Mouse (Mus musculus) forebrain, postnatal 0 days (tissue): ENCODE data around the gene Lrch1. TPM values are rescaled to one million over a fixed set of nuclear protein-coding genes. Genes with fewer than 3 reads are reported as not detected.

Source experiments
- ATAC-seq: fragments of 200-750 bp; cut with Nextera tagmentation; 2 replicates; pipeline ENCODE4 v1.8.0; 2017; ENCODE audit warnings: mild to moderate bottlenecking, moderate library complexity
- DNase-seq: peaks from one replicate; pipeline ENCODE4 v3.0.0-alpha.2; 2015
- H3K27ac ChIP-seq: fragments of 300-500 bp; sonication (generic); 2 replicates; pipeline ENCODE4 v1.5.1; 2014; ENCODE audit warnings: low read depth, mild to moderate bottlenecking, antibody characterized with exemption, low read length, moderate library complexity, mixed read lengths
- H3K27me3 ChIP-seq: fragments of 300-500 bp; sonication (generic); 2 replicates; pipeline ENCODE4 v1.6.1; 2014; ENCODE audit warnings: mild to moderate bottlenecking, low read length, mixed read lengths; ENCODE audit not compliant: insufficient read depth
- H3K36me3 ChIP-seq: fragments of 300-500 bp; sonication (generic); 2 replicates; pipeline ENCODE4 v1.6.1; 2014; ENCODE audit warnings: mild to moderate bottlenecking, moderate library complexity; ENCODE audit not compliant: insufficient read depth
- H3K4me1 ChIP-seq: fragments of 300-500 bp; sonication (generic); 2 replicates; pipeline ENCODE4 v1.6.1; 2014; ENCODE audit warnings: antibody characterized with exemption; ENCODE audit not compliant: insufficient read depth
- H3K4me2 ChIP-seq: fragments of 300-500 bp; sonication (generic); 2 replicates; pipeline ENCODE4 v1.6.1; 2014; ENCODE audit warnings: low read depth, mild to moderate bottlenecking, moderate library complexity
- H3K4me3 ChIP-seq: fragments of 300-500 bp; sonication (generic); 2 replicates; pipeline ENCODE4 v1.5.1; 2014; ENCODE audit warnings: low read depth, low read length, mixed read lengths
- H3K9ac ChIP-seq: fragments of 300-500 bp; sonication (generic); 2 replicates; pipeline ENCODE4 v1.6.1; 2014; ENCODE audit warnings: mild to moderate bottlenecking
- H3K9me3 ChIP-seq: fragments of 300-500 bp; sonication (generic); 2 replicates; pipeline ENCODE4 v1.6.1; 2016; ENCODE audit warnings: low read length
- CTCF ChIP-seq: sonication (generic); IDR thresholded peaks from 2 replicates; pipeline ENCODE4 v1.5.1; 2016; ENCODE audit warnings: antibody characterized with exemption, control low read depth, low read depth
- WGBS: fragments of 180-500 bp; shearing (Covaris S2); extraction: QIAGEN DNeasy Blood & Tissue Kit; methylation state at CpG from one replicate; pipeline ENCODE4 v1.1.7; 2014; 5-methylcytosine and 5-hydroxymethylcytosine counted together
- polyA plus RNA-seq: library from polyadenylated mRNA; unstranded; fragments of >200 nt; fragmentation: Nextera tagmentation; extraction: Ambion mirVana; gene quantifications from 2 replicates; pipeline ENCODE4 v1.2.1, GENCODE M21; 2015
- total RNA-seq: library from RNA; depleted of rRNA; stranded (reverse); fragments of >200 nt; gene quantifications from 2 replicates; pipeline ENCODE4 v1.2.3, GENCODE M21; 2014

The Lrch1 gene
- total and polyA plus RNA-seq, 2 experiments from 2014 or later = 12.7 to 20.8 TPM

DNA sequence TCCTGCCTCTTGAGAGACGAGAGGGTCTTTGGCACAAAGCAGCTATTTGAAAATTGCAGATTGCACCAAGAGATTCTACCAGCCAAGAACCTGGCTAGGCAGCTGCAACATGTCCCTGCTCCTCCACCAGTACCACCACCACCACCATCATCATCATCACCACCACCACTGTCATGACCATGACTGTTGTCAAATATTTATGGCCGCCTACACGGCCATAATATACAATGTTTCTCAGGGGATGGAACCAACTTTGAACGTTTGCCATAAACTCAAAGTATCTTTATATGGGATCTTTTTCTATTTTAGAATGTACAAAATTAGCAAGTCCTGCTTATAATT is 93.9 kb downstream of the Lrch1 start:
- H3K4me1 ChIP-seq = peaks cover 13% of the 10 kb centered on the region
- no peak overlapping the region for H3K4me3 ChIP-seq
- no peaks in the 10 kb centered on the region for H3K9me3 ChIP-seq
- WGBS = 66% methylated on average over 4 of the region's 4 CpGs
- no peak overlapping the region for H3K9ac ChIP-seq
- DNase-seq (no peak), ATAC-seq (no peak)
- no peak overlapping the region for H3K4me2 ChIP-seq
- H3K36me3 ChIP-seq = 0 out of 2 replicates have a peak, but pooled peaks cover 4% of the 10 kb centered on the region
- TF ChIP-seq CTCF = no peak
- peak overlapping the region; percentile 60; the same call in 1 of the 2 replicates for H3K27ac ChIP-seq
- H3K27me3 ChIP-seq = no peaks in the 10 kb centered on the region

DNA sequence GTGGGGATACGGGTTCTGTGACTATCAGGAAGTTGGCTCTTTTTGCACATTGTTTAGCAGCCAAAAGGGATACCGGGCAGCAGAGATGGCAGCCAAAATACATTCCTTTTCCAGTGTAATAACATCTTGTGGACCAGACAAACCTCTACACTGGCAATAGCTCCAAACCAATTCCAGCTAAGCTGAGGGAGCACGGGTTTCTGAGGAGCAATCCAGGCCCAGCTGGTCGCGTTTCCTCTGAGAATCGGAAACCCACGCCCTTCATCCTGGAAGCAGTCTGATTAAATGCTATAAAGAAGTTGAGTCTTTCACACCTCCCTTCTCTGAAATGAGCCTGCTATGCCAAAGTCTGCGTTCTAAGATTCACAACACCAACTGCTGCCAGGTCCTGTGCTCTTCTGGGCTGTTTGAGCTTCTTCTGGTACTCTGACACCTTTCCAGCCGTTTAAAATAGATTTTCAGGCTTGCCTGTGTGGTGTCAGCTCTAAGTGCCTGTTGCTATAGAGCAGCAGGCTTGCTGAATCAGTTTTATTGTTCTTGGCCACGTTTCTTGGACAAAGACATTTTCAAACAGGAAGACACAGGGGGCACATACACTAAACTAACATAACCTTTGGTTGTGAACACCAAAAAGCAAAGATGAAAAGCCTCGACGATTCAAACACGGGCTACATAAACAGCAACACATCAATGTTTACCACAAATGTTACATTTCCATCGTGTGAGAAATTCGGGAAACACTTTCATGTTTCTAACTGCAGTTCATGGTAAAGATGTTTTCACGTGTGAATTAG is 94.5 kb downstream of the Lrch1 start:
- TF ChIP-seq CTCF = no peak
- DNase-seq (peak; percentile 82), ATAC-seq (peak; percentile 90)
- H3K36me3 ChIP-seq = 0 out of 2 replicates have a peak, but pooled peaks cover 4% of the 10 kb centered on the region
- H3K4me2 ChIP-seq = no peak overlapping the region
- peaks cover 13% of the 10 kb centered on the region for H3K4me1 ChIP-seq
- no peak overlapping the region for H3K9ac ChIP-seq
- H3K9me3 ChIP-seq = no peaks in the 10 kb centered on the region
- 15% methylated on average over 16 of the region's 16 CpGs for WGBS
- H3K4me3 ChIP-seq = no peak overlapping the region
- peak overlapping the region; percentile 60 for H3K27ac ChIP-seq
- H3K27me3 ChIP-seq = no peaks in the 10 kb centered on the region

DNA sequence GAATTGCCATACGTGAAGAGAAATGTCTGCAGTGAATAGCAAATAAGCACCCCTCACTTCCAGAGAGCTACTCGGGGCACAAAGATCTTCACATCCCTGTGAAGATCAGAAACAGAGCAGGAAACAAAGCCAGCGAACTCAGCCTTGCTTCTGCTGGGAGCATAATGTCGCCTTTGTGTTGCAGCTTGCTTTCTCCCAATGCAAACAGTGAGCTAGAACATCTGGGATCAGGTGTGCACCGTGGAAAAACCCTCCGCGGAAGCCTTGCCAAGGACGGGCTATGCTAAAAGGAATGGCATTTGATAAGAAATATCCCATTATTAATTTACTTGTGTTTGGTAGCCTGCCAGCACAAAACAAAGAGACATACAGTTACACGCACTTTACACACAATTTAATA is 95.8 kb downstream of the Lrch1 start:
- Histone ChIP-seq H3K27ac (no peak overlapping the region), H3K4me2 (no peak overlapping the region), H3K9me3 (no peaks in the 10 kb centered on the region), H3K4me1 (peaks cover 13% of the 10 kb centered on the region), H3K9ac (no peak overlapping the region), H3K4me3 (no peak overlapping the region), H3K27me3 (no peaks in the 10 kb centered on the region), H3K36me3 (no peaks in the 10 kb centered on the region)
- no peak for TF ChIP-seq CTCF
- WGBS = 28% methylated on average over 9 of the region's 9 CpGs
- no peak for ATAC-seq
- no peak for DNase-seq

DNA sequence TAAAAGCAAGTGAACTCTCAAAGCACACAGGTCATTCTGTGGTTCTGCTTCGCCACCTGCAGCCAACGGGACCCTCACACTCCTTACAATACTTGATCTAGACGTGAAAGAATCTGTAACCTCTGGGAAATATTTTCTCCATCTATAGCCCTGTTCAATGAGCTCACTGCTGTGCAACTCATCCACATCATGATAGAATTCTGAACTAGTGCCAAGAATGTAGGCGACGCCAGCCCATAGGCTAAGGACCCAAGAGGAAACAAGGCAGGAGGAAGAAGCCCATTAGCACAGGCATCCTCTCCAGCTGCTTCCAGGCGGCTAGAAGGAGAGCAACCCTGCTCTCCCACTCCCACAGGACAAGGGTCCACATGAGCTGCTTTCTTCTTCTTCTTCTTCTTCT is 98.7 kb downstream of the Lrch1 start:
- no peaks in the 10 kb centered on the region for H3K27me3 ChIP-seq
- ATAC-seq = no peak
- TF ChIP-seq CTCF = no peak
- H3K4me2 ChIP-seq = no peak overlapping the region
- H3K36me3 ChIP-seq = no peaks in the 10 kb centered on the region
- DNase-seq = no peak
- H3K9ac ChIP-seq = no peak overlapping the region
- no peak overlapping the region for H3K27ac ChIP-seq
- no peak overlapping the region for H3K4me3 ChIP-seq
- 72% methylated on average over 6 of the region's 6 CpGs for WGBS
- H3K4me1 ChIP-seq = peaks cover 18% of the 10 kb centered on the region
- H3K9me3 ChIP-seq = no peaks in the 10 kb centered on the region

DNA sequence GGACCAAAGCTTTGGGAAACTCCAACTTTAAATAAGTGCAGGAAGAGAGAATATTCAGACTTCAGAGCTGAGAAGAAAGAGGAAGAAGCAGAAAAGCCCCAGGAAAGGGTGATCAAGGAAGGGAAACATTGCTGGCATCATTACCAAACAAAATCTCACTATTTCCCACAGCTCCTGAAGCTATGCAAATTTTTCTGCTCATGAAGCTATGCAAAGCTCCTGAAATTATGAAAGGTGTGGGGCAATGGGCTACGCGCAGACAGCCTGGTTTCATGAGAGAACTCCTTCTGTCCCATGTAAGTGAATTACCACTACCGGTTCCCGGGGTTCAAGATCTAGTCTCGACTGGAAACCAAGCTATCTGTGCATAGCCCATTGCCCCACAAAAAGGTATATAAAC is 99.5 kb downstream of the Lrch1 start:
- WGBS = 95% methylated on average over 5 of the region's 5 CpGs
- Histone ChIP-seq H3K4me1 (peaks cover 10% of the 10 kb centered on the region), H3K4me3 (no peak overlapping the region), H3K36me3 (no peaks in the 10 kb centered on the region), H3K9me3 (no peaks in the 10 kb centered on the region), H3K4me2 (no peak overlapping the region), H3K27ac (no peak overlapping the region), H3K9ac (no peak overlapping the region), H3K27me3 (no peaks in the 10 kb centered on the region)
- DNase-seq (no peak), ATAC-seq (no peak)
- TF ChIP-seq CTCF = no peak

DNA sequence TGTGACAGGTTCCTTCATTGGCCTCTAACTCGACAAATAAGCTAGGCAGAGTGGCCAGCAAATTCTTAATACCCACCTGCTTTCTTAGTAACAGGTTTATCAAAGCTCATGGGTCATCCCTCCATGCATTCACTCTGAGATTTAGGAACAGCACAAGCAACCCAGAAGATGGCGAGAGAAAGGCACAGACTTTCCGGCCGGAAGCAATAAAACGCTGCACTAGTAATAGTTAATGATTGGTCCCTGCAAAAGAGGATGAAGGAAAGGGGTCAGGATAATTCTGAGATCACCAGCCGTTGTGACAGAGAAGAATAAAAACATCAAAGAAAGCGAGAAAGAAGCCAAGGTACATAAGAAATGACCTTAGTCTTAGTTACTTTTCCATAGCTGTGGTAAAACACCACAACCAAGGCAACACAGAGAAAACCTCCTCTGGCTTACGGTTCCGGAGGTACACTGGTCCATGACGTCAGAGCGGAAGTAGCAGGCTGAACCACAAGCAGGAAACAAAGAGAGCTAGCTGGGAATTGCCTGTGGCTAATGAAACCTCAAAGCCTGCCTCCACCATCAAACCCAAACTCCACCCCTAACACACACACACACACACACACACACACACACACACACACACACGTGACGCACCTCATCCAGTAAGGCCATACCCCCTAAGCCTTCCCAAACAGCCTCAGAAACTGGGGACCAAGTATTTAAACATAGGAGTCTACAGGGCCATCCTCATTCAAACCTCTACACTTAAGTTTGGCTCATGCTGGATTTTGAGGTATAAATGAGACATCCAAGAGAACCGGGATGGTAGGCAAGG is 100.2 kb downstream of the Lrch1 start:
- WGBS = 66% methylated on average over 14 of the region's 14 CpGs
- H3K27ac ChIP-seq = no peak overlapping the region
- no peak for ATAC-seq
- H3K27me3 ChIP-seq = no peaks in the 10 kb centered on the region
- no peaks in the 10 kb centered on the region for H3K9me3 ChIP-seq
- H3K9ac ChIP-seq = no peak overlapping the region
- DNase-seq = no peak
- no peak overlapping the region for H3K4me2 ChIP-seq
- no peaks in the 10 kb centered on the region for H3K36me3 ChIP-seq
- TF ChIP-seq CTCF = no peak
- H3K4me3 ChIP-seq = no peak overlapping the region
- peaks cover 9% of the 10 kb centered on the region for H3K4me1 ChIP-seq

DNA sequence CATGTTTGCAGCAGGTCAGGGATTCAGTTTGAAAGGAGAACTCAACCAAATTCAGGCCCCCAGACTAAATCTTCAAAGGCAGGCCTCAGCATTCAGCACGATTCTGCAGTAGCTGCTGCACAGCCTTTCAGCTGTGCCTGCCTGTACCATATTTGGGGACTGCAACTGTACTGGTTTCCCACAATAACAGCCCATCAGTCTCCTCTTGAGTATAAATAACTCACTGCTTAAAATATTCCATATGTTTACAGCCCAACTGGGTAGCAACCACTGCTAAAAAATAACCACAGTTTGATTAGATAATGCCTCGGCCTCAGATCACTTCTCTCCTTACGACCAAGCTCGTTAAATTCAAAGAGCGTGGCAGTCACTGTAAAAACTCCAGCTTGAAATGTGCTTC is 101.0 kb downstream of the Lrch1 start:
- H3K9ac ChIP-seq = no peak overlapping the region
- DNase-seq (peak; percentile 51), ATAC-seq (peak; percentile 84)
- no peak overlapping the region for H3K4me3 ChIP-seq
- H3K27ac ChIP-seq = 0 out of 2 replicates have a peak overlapping the region, but pooled peaks have one; percentile 50
- H3K9me3 ChIP-seq = no peaks in the 10 kb centered on the region
- TF ChIP-seq CTCF = no peak
- H3K4me2 ChIP-seq = no peak overlapping the region
- no peaks in the 10 kb centered on the region for H3K27me3 ChIP-seq
- 23% methylated on average over 5 of the region's 5 CpGs for WGBS
- H3K36me3 ChIP-seq = no peaks in the 10 kb centered on the region
- peaks cover 5% of the 10 kb centered on the region; the same call in 1 of the 2 replicates for H3K4me1 ChIP-seq
